Mouse (Mus musculus) forebrain, embryonic 14.5 days (tissue): ENCODE measurements at regions not wholly inside any gene's neighbourhood (a gene's known extent, or its start where the extent isn't known, plus 50 kb on each side); places are given as distances from the start of the nearest gene placed in this dataset.
A peak's percentile ranks its signal among the peaks of the same experiment; 100 is the strongest.
"Not testable (repeated sequence)": the region's sequence is repeated elsewhere in the genome, so short reads cannot be mapped to it uniquely, and the experiment has no call there.

ENCODE experiments used
- ATAC-seq: fragments of 200-750 bp; cut with Nextera tagmentation; 2 replicates; pipeline ENCODE4 v1.8.0; 2017; ENCODE audit warnings: mild to moderate bottlenecking, moderate library complexity
- DNase-seq: peaks from one replicate; pipeline ENCODE4 v3.0.0-alpha.2; 2015; ENCODE audit warnings: low spot score
- H3K27ac ChIP-seq: fragments of 300-500 bp; sonication (generic); 2 replicates; pipeline ENCODE4 v1.5.1; 2014; ENCODE audit warnings: low read depth, mild to moderate bottlenecking, control low read depth, low read length, moderate library complexity
- H3K27me3 ChIP-seq: fragments of 300-500 bp; sonication (generic); replicated peaks from 2 replicates; pipeline ENCODE4 v1.6.1; 2014; ENCODE audit warnings: low read length, control low read depth, mixed read lengths; ENCODE audit not compliant: control insufficient read depth, insufficient read depth
- H3K36me3 ChIP-seq: fragments of 300-500 bp; sonication (generic); 2 replicates; pipeline ENCODE4 v1.6.1; 2014; ENCODE audit warnings: low read length, control low read depth; ENCODE audit not compliant: control insufficient read depth, insufficient read depth
- H3K4me1 ChIP-seq: fragments of 300-500 bp; sonication (generic); 2 replicates; pipeline ENCODE4 v1.6.1; 2014; ENCODE audit warnings: antibody characterized with exemption, low read length, control low read depth; ENCODE audit not compliant: control insufficient read depth, insufficient read depth
- H3K4me2 ChIP-seq: fragments of 300-500 bp; sonication (generic); 2 replicates; pipeline ENCODE4 v1.6.1; 2014; ENCODE audit warnings: mild to moderate bottlenecking, control low read depth, low read length
- H3K4me3 ChIP-seq: fragments of 300-500 bp; sonication (generic); 2 replicates; pipeline ENCODE4 v1.5.1; 2014; ENCODE audit warnings: low read depth, low read length, control low read depth
- H3K9ac ChIP-seq: fragments of 300-500 bp; sonication (generic); 2 replicates; pipeline ENCODE4 v1.6.1; 2014; ENCODE audit warnings: mild to moderate bottlenecking, low read length, control low read depth, moderate library complexity
- H3K9me3 ChIP-seq: fragments of 300-500 bp; sonication (generic); replicated peaks from 2 replicates; pipeline ENCODE4 v1.6.1; 2016; ENCODE audit warnings: low read length, control low read depth, mixed read lengths; ENCODE audit not compliant: control insufficient read depth
- WGBS: fragments of 180-500 bp; shearing (Covaris S2); extraction: QIAGEN DNeasy Blood & Tissue Kit; methylation state at CpG from one replicate; pipeline ENCODE4 v1.1.7; 2014; 5-methylcytosine and 5-hydroxymethylcytosine counted together

DNA sequence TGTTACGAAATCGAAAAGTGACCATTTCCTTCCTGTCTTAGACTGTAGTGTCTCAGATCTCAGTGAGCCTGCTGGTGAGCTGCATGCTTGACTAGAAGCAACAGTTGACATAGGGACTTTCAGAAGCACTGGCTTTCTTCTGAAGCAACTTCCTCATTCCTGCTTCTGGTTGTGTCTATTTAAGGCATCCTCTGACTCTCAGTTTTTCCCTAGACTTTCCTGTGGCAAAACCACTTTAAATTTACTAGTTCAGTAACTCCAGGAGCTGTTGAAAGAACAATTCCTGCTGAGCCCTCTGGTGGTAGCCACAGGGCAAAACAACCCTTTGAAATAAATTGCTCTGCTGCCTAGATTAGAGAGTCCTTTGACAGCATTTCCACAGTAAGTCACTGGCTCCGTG, 1811.9 kb upstream of the G6pd2 start:
- Histone ChIP-seq H3K4me2 (no peak overlapping the region), H3K4me1 (no peaks in the 10 kb centered on the region), H3K9me3 (no peaks in the 10 kb centered on the region), H3K4me3 (no peak overlapping the region), H3K27ac (no peak overlapping the region), H3K27me3 (no peaks in the 10 kb centered on the region), H3K36me3 (no peaks in the 10 kb centered on the region), H3K9ac (no peak overlapping the region)
- peak; percentile 70 for DNase-seq
- WGBS: 83% methylated on average over 3 of the region's 3 CpGs
- ATAC-seq: 0 out of 2 replicates have a peak, but pooled peaks have one; percentile 60

DNA sequence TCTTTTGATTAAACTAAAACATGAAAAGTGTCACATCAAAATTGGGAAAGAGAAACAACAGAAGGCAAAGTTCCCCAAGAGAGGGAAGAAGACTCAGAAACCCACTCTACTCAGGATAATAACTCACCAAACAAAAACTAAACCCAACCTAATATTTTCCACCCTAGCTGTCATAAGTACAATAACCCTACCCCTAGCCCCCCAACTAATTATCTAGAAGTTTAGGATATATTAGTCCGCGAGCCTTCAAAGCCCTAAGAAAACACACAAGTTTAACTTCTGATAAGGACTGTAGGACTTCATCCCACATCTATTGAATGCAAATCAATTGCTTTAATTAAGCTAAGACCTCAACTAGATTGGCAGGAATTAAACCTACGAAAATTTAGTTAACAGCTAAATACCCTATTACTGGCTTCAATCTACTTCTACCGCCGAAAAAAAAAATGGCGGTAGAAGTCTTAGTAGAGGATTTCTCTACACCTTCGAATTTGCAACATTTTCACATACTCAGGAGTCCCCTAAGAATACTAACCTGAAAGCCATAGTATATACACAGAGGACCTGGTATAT, 1765.9 kb upstream of the G6pd2 start:
- ATAC-seq: peak; percentile 100
- not testable (repeated sequence) for H3K4me1 ChIP-seq, DNase-seq, H3K9me3 ChIP-seq, H3K27me3 ChIP-seq, H3K27ac ChIP-seq, H3K9ac ChIP-seq, H3K4me3 ChIP-seq, H3K36me3 ChIP-seq, H3K4me2 ChIP-seq
- WGBS: 93% methylated on average over 6 of the region's 7 CpGs

DNA sequence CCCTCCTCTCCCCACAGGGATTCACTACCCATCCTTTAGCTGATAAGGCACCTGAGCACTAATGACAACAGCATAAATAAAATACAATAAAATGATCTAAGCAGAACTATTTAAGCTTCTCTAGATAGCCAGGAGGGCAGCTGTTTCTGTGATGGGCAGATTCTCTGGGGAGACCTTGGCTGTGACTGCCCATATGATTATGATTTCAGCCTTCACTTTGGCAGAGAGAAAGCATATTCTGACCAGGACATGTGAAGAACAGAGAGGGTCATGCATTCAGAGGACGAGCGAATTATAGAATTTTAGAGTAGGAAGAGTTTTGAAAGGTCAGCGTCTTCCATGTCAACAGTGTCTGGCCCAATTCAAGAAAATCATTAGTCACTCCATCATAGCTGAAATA, 1759.6 kb upstream of the G6pd2 start:
- no peak overlapping the region for H3K27ac ChIP-seq
- no peaks in the 10 kb centered on the region for H3K9me3 ChIP-seq
- H3K27me3 ChIP-seq: no peaks in the 10 kb centered on the region
- no peaks in the 10 kb centered on the region for H3K4me1 ChIP-seq
- WGBS: 89% methylated on average over 3 of the region's 3 CpGs
- ATAC-seq: no peak
- H3K4me3 ChIP-seq: no peak overlapping the region
- H3K9ac ChIP-seq: no peak overlapping the region
- H3K4me2 ChIP-seq: no peak overlapping the region
- no peaks in the 10 kb centered on the region for H3K36me3 ChIP-seq
- DNase-seq: no peak

DNA sequence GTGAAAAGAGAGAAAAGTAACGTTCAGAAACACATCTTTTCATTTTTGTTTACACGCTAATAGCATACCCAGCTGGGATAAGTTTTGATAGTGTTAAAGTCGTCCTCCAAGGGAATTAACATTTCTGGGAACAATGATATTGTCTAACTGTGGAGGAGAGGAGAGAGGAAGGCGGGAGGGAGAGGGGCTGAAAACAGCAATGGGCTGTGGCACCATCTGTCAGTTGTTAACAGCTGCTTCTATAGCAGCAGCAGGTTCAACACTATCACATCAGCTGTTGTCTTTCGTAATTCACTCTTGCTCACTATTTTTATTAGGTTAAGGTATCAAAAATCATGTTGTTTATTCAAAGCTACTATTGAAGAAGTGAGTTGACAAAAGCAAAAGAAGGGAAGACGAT, 1747.4 kb upstream of the G6pd2 start:
- Histone ChIP-seq H3K27ac (no peak overlapping the region), H3K36me3 (no peaks in the 10 kb centered on the region), H3K4me2 (no peak overlapping the region), H3K9ac (no peak overlapping the region), H3K9me3 (no peaks in the 10 kb centered on the region), H3K4me1 (no peaks in the 10 kb centered on the region), H3K27me3 (no peaks in the 10 kb centered on the region), H3K4me3 (no peak overlapping the region)
- WGBS: 57% methylated on average over 6 of the region's 6 CpGs
- ATAC-seq (no peak; the same call in 1 of the 2 replicates), DNase-seq (peak; percentile 24)
